Mouse (Mus musculus) gastrocnemius, adult 2 months (tissue): ENCODE results near the gene Ncs1. TPM values are rescaled to one million over a fixed set of nuclear protein-coding genes. Genes with fewer than 3 reads are reported as not detected.
A peak's percentile ranks its signal among the peaks of the same experiment; 100 is the strongest.

Source experiments
- DNase-seq: peaks from one replicate; pipeline ENCODE4 v3.0.0; 2022
- H3K27ac ChIP-seq: fragments of 200-600 bp; 2 replicates; pipeline ENCODE4 v1.8.1; 2022; ENCODE audit warnings: mild to moderate bottlenecking
- H3K4me3 ChIP-seq: fragments of 200-600 bp; 2 replicates; pipeline ENCODE4 v1.8.1; 2022; ENCODE audit warnings: mild to moderate bottlenecking, moderate library complexity
- CTCF ChIP-seq: fragments of 200-600 bp; IDR thresholded peaks from 2 replicates; pipeline ENCODE4 v1.8.1; 2022; ENCODE audit warnings: antibody characterized with exemption, mild to moderate bottlenecking, moderate library complexity
- intact Hi-C: fragments of 180-260 bp; cut with DNase I; formaldehyde crosslinking; loops from one replicate; pipeline ENCODE4 v1.15.1; 2025
- long read RNA-seq, 2 experiments: library from polyadenylated mRNA; stranded (forward); transcript quantifications; one replicate each; pipeline ENCODE4 v2.0.0; 2021
- total RNA-seq, 2 experiments: library from RNA; stranded (reverse); gene quantifications; 2 replicates each; pipeline ENCODE4 v1.2.3; 2021

The Ncs1 gene
- total RNA-seq: 1 to 10 TPM; 4.6 to 5.1 TPM
- long read RNA-seq, experiment 1, full-length matches to known transcripts: 4 of 5 reads
- long read RNA-seq, experiment 1, partial matches to known transcripts: 0 of 5 reads
- long read RNA-seq, experiment 1, other reads (novel, unspliced or antisense): 1 of 5 reads
- long read RNA-seq, experiment 2, full-length matches to known transcripts: 6 of 9 reads
- long read RNA-seq, experiment 2, partial matches to known transcripts: 0 of 9 reads
- long read RNA-seq, experiment 2, other reads (novel, unspliced or antisense): 3 of 9 reads

GRCm38 (mm10) chr2:31245491-31246141, at the start of gene Ncs1:
Gene Ncs1 (plus strand): TSS chr2:31245823.
- Histone ChIP-seq H3K4me3 (peak within 1 kb of the TSS; percentile 86), H3K27ac (peak within 1 kb of the TSS; percentile 68)
- intact Hi-C loops: loop anchor here (2.0 kb wide), 1 partner anchor 19 kb away; no protein-coding TSS in a partner anchor
- peak; percentile 87 for DNase-seq
- TF ChIP-seq CTCF: peak; percentile 15; the same call in 1 of the 2 replicates

GRCm38 (mm10) chr2:31198621-31199020, 47.0 kb upstream of the Ncs1 start:
- intact Hi-C loops: no loop called here
- no peak for TF ChIP-seq CTCF
- H3K4me3 ChIP-seq: no peak overlapping the region
- no peak for DNase-seq
- H3K27ac ChIP-seq: no peak overlapping the region

- TF ChIP-seq CTCF: no peak
- Histone ChIP-seq H3K27ac (no peak overlapping the region), H3K4me3 (no peak overlapping the region)
- no peak for DNase-seq
- intact Hi-C loops: no loop called here
Measured at GRCm38 (mm10) chr2:31200051-31200450, 45.6 kb upstream of the Ncs1 start.

GRCm38 (mm10) chr2:31201851-31202250, 43.8 kb upstream of the Ncs1 start:
- intact Hi-C loops: no loop called here
- no peak overlapping the region for H3K27ac ChIP-seq

GRCm38 (mm10) chr2:31202357-31202756, 43.3 kb upstream of the Ncs1 start:
- H3K4me3 ChIP-seq: no peak overlapping the region
- no peak for TF ChIP-seq CTCF
- H3K27ac ChIP-seq: no peak overlapping the region
- intact Hi-C loops: no loop called here
- no peak for DNase-seq

More at GRCm38 (mm10) chr2:31201851-31202250, 43.8 kb upstream of the Ncs1 start:
- H3K4me3 ChIP-seq: no peak overlapping the region
- DNase-seq: no peak
- TF ChIP-seq CTCF: no peak

- no peak overlapping the region for H3K4me3 ChIP-seq
- intact Hi-C loops: no loop called here
- DNase-seq: no peak
- H3K27ac ChIP-seq: peak overlapping the region; percentile 2; the same call in 1 of the 2 replicates
- TF ChIP-seq CTCF: no peak
Measured at GRCm38 (mm10) chr2:31202956-31203355, 42.7 kb upstream of the Ncs1 start.

- intact Hi-C loops: no loop called here
- no peak for DNase-seq
- H3K27ac ChIP-seq: peak overlapping the region; percentile 41; the same call in 1 of the 2 replicates
- no peak overlapping the region for H3K4me3 ChIP-seq
- no peak for TF ChIP-seq CTCF
Measured at GRCm38 (mm10) chr2:31204677-31205076, 40.9 kb upstream of the Ncs1 start.

- no peak overlapping the region for H3K4me3 ChIP-seq
- H3K27ac ChIP-seq: no peak overlapping the region
- intact Hi-C loops: no loop called here
- no peak for DNase-seq
- no peak for TF ChIP-seq CTCF
Measured at GRCm38 (mm10) chr2:31206211-31206610, 39.4 kb upstream of the Ncs1 start.

GRCm38 (mm10) chr2:31206882-31207281, 38.7 kb upstream of the Ncs1 start:
- intact Hi-C loops: no loop called here
- DNase-seq: no peak
- no peak overlapping the region for H3K27ac ChIP-seq
- no peak for TF ChIP-seq CTCF
- no peak overlapping the region for H3K4me3 ChIP-seq

- Histone ChIP-seq H3K27ac (no peak overlapping the region), H3K4me3 (no peak overlapping the region)
- intact Hi-C loops: no loop called here
- no peak for DNase-seq
- TF ChIP-seq CTCF: no peak
Measured at GRCm38 (mm10) chr2:31208544-31209142, 37.0 kb upstream of the Ncs1 start.

- H3K4me3 ChIP-seq: no peak overlapping the region
- DNase-seq: no peak
- intact Hi-C loops: no loop called here
- no peak overlapping the region for H3K27ac ChIP-seq
- peak; percentile 42; the same call in 1 of the 2 replicates for TF ChIP-seq CTCF
Measured at GRCm38 (mm10) chr2:31209525-31209924, 36.1 kb upstream of the Ncs1 start.

GRCm38 (mm10) chr2:31210144-31210847, 35.3 kb upstream of the Ncs1 start:
- H3K27ac ChIP-seq: no peak overlapping the region
- no peak for TF ChIP-seq CTCF
- no peak for DNase-seq
- no peak overlapping the region for H3K4me3 ChIP-seq
- intact Hi-C loops: no loop called here

GRCm38 (mm10) chr2:31211204-31211603, 34.4 kb upstream of the Ncs1 start:
- no peak for DNase-seq
- H3K27ac ChIP-seq: no peak overlapping the region
- intact Hi-C loops: no loop called here
- H3K4me3 ChIP-seq: no peak overlapping the region
- TF ChIP-seq CTCF: no peak
